Mouse (Mus musculus) heart, postnatal 0 days (tissue): ENCODE results near the gene Fam174b.

Source experiments
- CTCF ChIP-seq: IDR thresholded peaks from 2 replicates; pipeline ENCODE4 v1.5.1; 2016; ENCODE audit warnings: antibody characterized with exemption, control low read depth, low read depth
- EP300 ChIP-seq: IDR thresholded peaks from 2 replicates; pipeline ENCODE4 v1.6.1; 2016; ENCODE audit warnings: antibody characterized with exemption, low read depth

DNA sequence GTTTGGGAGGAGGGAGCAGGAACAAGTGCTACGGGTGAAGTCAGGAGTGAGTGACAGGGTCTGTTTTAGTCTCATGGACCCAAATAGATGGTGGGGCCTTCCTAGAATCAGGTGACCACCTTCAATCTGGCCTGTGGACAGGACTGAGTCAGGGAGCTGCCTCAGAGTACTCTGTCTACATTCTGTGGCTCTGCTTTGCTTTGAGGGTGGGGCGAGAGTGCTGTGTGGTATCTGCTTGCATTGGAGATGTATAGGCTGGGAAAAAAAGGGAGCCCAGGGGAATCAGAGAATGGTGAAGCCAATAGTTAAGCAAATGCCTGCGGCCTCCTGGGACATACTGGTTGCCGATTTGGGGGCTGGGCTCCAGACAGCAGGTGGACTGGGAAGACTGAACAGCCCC is 73.8 kb downstream of the Fam174b start:
- no peak for TF ChIP-seq CTCF
- no peak for TF ChIP-seq EP300
